Mouse (Mus musculus) lung, embryonic 14.5 days (tissue): Measurements from ENCODE around the gene Hdx. TPM values are rescaled to one million over a fixed set of nuclear protein-coding genes. Genes with fewer than 3 reads are reported as not detected.

Source experiments
- ATAC-seq: fragments of 200-750 bp; cut with Nextera tagmentation; 2 replicates; pipeline ENCODE4 v1.8.0; 2017; ENCODE audit warnings: mild to moderate bottlenecking, moderate TSS enrichment, moderate library complexity; ENCODE audit not compliant: insufficient read depth
- DNase-seq: peaks from one replicate; pipeline ENCODE4 v3.0.0-alpha.2; 2015
- H3K27ac ChIP-seq: fragments of 300-500 bp; sonication (generic); 2 replicates; pipeline ENCODE4 v1.5.1; 2014; ENCODE audit warnings: low read depth, mild to moderate bottlenecking, moderate library complexity
- H3K27me3 ChIP-seq: fragments of 300-500 bp; sonication (generic); 2 replicates; pipeline ENCODE4 v1.6.1; 2014; ENCODE audit warnings: low read length, control low read depth; ENCODE audit not compliant: insufficient read depth
- H3K36me3 ChIP-seq: fragments of 300-500 bp; sonication (generic); 2 replicates; pipeline ENCODE4 v1.6.1; 2014; ENCODE audit warnings: control low read depth; ENCODE audit not compliant: insufficient read depth
- H3K4me1 ChIP-seq: fragments of 300-500 bp; sonication (generic); 2 replicates; pipeline ENCODE4 v1.6.1; 2014; ENCODE audit warnings: antibody characterized with exemption, control low read depth; ENCODE audit not compliant: insufficient read depth
- H3K4me2 ChIP-seq: fragments of 300-500 bp; sonication (generic); 2 replicates; pipeline ENCODE4 v1.6.1; 2014; ENCODE audit warnings: mild to moderate bottlenecking
- H3K4me3 ChIP-seq: fragments of 300-500 bp; sonication (generic); 2 replicates; pipeline ENCODE4 v1.5.1; 2014; ENCODE audit warnings: low read depth, low read length
- H3K9ac ChIP-seq: fragments of 300-500 bp; sonication (generic); 2 replicates; pipeline ENCODE4 v1.6.1; 2014
- H3K9me3 ChIP-seq: fragments of 300-500 bp; sonication (generic); 2 replicates; pipeline ENCODE4 v1.6.1; 2016; ENCODE audit warnings: low read depth, low read length, control low read depth
- CTCF ChIP-seq: IDR thresholded peaks from 2 replicates; pipeline ENCODE4 v1.5.1; 2016; ENCODE audit warnings: antibody characterized with exemption, low read depth
- WGBS: fragments of 180-500 bp; shearing (Covaris S2); extraction: QIAGEN DNeasy Blood & Tissue Kit; methylation state at CpG from one replicate; pipeline ENCODE4 v1.1.7; 2014; 5-methylcytosine and 5-hydroxymethylcytosine counted together
- polyA plus RNA-seq: library from polyadenylated mRNA; unstranded; fragments of >200 nt; fragmentation: Nextera tagmentation; extraction: Ambion mirVana; gene quantifications from 2 replicates; pipeline ENCODE4 v1.2.1, GENCODE M21; 2014

The Hdx gene
- polyA plus RNA-seq, 1 experiment from 2014 or later: 1.5 TPM

DNA sequence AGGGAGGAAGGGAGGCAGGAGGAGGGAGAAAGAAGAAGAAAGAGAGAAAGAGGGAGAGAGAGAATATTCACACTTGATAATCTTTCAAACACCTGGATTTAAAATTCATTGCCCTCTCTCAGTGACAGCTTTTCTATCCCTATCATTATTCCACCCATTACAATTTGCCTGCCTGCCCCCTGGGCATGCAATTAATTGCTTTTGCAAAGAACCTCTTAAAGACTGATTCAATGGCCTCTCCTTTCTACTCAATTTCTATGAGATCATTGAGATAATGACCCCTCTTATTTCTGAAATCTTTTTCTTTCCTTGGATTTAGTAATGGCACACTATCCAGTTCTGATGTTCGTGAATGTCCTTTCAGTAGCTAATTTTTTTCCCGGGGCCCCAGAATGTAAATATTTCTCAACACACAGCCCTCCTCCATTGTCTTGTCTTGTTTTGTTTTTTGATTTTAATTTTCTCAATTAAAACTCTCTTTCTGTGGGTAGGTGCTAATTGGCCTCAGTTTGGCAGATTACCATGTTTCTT is 99.2 kb downstream of the Hdx start:
- 90% methylated on average over 2 of the region's 2 CpGs for WGBS
- no peak for DNase-seq

DNA sequence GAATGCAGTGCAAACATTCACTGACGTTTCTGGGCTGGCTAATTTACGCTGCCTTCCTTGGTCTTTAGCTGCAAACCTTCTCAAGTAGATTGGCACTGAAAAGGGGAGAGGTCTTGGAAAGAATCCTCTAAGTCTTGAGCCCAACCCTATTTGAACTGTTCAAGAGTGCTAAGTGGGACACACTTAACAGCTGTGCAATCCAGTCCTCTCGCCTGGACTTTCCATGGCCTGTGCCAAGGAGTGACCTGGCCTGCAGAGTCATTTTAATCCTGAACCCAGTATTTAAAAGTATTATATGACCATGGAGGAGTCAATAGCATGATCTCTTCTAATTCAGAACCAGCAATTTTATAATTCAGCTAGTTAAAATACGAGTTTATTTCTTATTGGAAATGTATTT is 109.3 kb downstream of the Hdx start:
- ATAC-seq (no peak), DNase-seq (no peak)
- H3K4me3 ChIP-seq: no peak overlapping the region
- no peaks in the 10 kb centered on the region for H3K4me1 ChIP-seq
- H3K27me3 ChIP-seq: no peaks in the 10 kb centered on the region
- H3K9me3 ChIP-seq: no peaks in the 10 kb centered on the region
- 58% methylated on average over 4 of the region's 4 CpGs for WGBS
- no peak overlapping the region for H3K9ac ChIP-seq
- no peaks in the 10 kb centered on the region for H3K36me3 ChIP-seq
- H3K27ac ChIP-seq: no peak overlapping the region
- no peak for TF ChIP-seq CTCF
- no peak overlapping the region for H3K4me2 ChIP-seq

More for the DNA sequence above, 99.2 kb downstream of the Hdx start:
- no peaks in the 10 kb centered on the region for H3K27me3 ChIP-seq
- H3K36me3 ChIP-seq: no peaks in the 10 kb centered on the region
- TF ChIP-seq CTCF: no peak
- H3K4me1 ChIP-seq: no peaks in the 10 kb centered on the region
- no peaks in the 10 kb centered on the region for H3K9me3 ChIP-seq
- H3K27ac ChIP-seq: no peak overlapping the region
- no peak overlapping the region for H3K9ac ChIP-seq
- no peak for ATAC-seq
- no peak overlapping the region for H3K4me3 ChIP-seq
- H3K4me2 ChIP-seq: no peak overlapping the region

DNA sequence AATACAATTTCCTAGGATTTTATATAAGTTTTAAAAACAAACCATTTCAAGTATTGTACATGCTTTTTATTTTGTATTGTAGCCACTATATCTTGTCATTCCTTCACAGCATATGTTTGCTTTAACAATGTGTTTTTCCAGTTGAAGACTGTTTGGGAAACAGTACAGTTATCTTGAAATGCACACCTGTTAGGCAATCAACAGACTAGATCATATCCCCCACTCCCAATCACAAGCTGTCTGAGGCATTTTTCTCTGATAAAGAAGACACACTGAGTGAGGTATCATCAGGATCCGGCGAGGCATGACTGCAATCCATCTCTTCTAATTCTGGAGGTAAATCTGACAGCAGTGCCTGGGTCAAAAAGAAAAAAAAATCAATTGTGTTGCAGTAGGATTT is 119.8 kb downstream of the Hdx start:
- 78% methylated on average over 2 of the region's 2 CpGs for WGBS
- Histone ChIP-seq H3K4me3 (no peak overlapping the region), H3K4me1 (no peaks in the 10 kb centered on the region), H3K4me2 (no peak overlapping the region), H3K27me3 (no peaks in the 10 kb centered on the region), H3K36me3 (no peaks in the 10 kb centered on the region), H3K9me3 (no peaks in the 10 kb centered on the region), H3K27ac (no peak overlapping the region), H3K9ac (no peak overlapping the region)
- ATAC-seq (no peak), DNase-seq (no peak)
- no peak for TF ChIP-seq CTCF

DNA sequence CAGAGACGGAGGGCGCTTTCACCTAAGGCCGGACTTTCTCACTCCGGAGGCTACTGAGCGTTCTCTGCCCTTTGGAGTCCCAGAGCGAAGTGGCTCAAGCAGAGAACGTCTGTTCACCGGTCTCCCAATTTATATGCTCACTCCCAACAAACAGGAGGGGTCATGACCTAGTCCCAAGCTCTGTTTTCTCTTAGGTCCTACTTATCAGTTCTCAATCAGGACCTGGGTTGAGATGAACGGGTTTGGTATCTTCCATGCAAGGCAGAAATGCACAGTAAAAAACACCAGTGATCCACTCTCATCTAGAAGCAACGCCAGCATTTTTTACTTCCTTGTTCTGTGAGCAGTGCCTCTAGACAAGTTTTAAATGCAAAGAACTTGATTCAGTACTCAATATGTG is 159.0 kb downstream of the Hdx start, which contains the start of gene Rps6ka6:
TSS of gene Rps6ka6 (minus strand) at position 101 of the 400 bp plus-strand sequence.
- no peak for TF ChIP-seq CTCF
- 56% methylated on average over 10 of the region's 10 CpGs for WGBS
- Histone ChIP-seq H3K36me3 (no peaks in the 10 kb centered on the region), H3K4me1 (no peaks in the 10 kb centered on the region), H3K9me3 (no peaks in the 10 kb centered on the region), H3K4me2 (no peak within 1 kb of the TSS), H3K4me3 (no peak within 1 kb of the TSS), H3K27ac (no peak within 1 kb of the TSS), H3K27me3 (no peaks in the 10 kb centered on the region), H3K9ac (no peak within 1 kb of the TSS)
- no peak for ATAC-seq
- DNase-seq: no peak

Other genes with a start within 250 kb of the Hdx start
- gene Rps6ka6, start 159.1 kb downstream of the Hdx start, polyA plus RNA-seq: 30.6 and 32.5 TPM in 2 replicates
- not detected in 2 replicates for gene Gm45194, start 194.3 kb upstream of the Hdx start, polyA plus RNA-seq